Mouse (Mus musculus): ENCODE measurements at regions not wholly inside any gene's neighbourhood (a gene's known extent, or its start where the extent isn't known, plus 50 kb on each side); places are given as distances from the start of the nearest gene placed in this dataset.
"Not testable (repeated sequence)": the region's sequence is repeated elsewhere in the genome, so short reads cannot be mapped to it uniquely, and the experiment has no call there.

- no peaks in the 10 kb centered on the region for H3K9me3 ChIP-seq (ENCODE audit: low read depth, low read length)
- no peak for DNase-seq
- no peak overlapping the region for H3K9ac ChIP-seq
- no peaks in the 10 kb centered on the region for H3K27me3 ChIP-seq (ENCODE audit: insufficient read depth, low read length)
- WGBS: 82% methylated on average over 8 of the region's 8 CpGs
- no peaks in the 10 kb centered on the region for H3K36me3 ChIP-seq (ENCODE audit: insufficient read depth)
- TF ChIP-seq CTCF (IDR thresholded peaks at IDR 0.05; ENCODE audit: low read depth): no peak
- H3K4me3 ChIP-seq (ENCODE audit: low read depth, low read length): no peak overlapping the region
- no peaks in the 10 kb centered on the region for H3K4me1 ChIP-seq (ENCODE audit: insufficient read depth)
- H3K27ac ChIP-seq (ENCODE audit: low read depth): no peak overlapping the region
- no peak overlapping the region for H3K4me2 ChIP-seq
- no peak for ATAC-seq (ENCODE audit: insufficient read depth)
Observed at GRCm38 (mm10) chr2:51758093-51758492, 130.8 kb downstream of the Tas2r134 start.

GRCm38 (mm10) chr2:51762866-51763265 lies 135.6 kb downstream of the Tas2r134 start:
- H3K4me3 ChIP-seq (ENCODE audit: low read depth, low read length): no peak overlapping the region
- no peak overlapping the region for H3K27ac ChIP-seq (ENCODE audit: low read depth)
- H3K9ac ChIP-seq: no peak overlapping the region
- H3K4me2 ChIP-seq: no peak overlapping the region
- no peaks in the 10 kb centered on the region for H3K9me3 ChIP-seq (ENCODE audit: low read depth, low read length)
- H3K27me3 ChIP-seq (ENCODE audit: insufficient read depth, low read length): no peaks in the 10 kb centered on the region
- no peak for TF ChIP-seq CTCF (IDR thresholded peaks at IDR 0.05; ENCODE audit: low read depth)
- DNase-seq (no peak), ATAC-seq (ENCODE audit: insufficient read depth) (no peak)
- no peaks in the 10 kb centered on the region for H3K36me3 ChIP-seq (ENCODE audit: insufficient read depth)
- H3K4me1 ChIP-seq (ENCODE audit: insufficient read depth): no peaks in the 10 kb centered on the region
- WGBS: 87% methylated on average over 4 of the region's 4 CpGs

GRCm38 (mm10) chr2:51767507-51768135 lies 140.3 kb downstream of the Tas2r134 start:
- 31% methylated on average over 4 of the region's 4 CpGs for whole genome bisulfite sequencing
- H3K27ac ChIP-seq (ENCODE audit: low read depth): no peak overlapping the region
- no peaks in the 10 kb centered on the region for H3K36me3 ChIP-seq (ENCODE audit: insufficient read depth)

GRCm38 (mm10) chr2:51768298-51769271 lies 141.3 kb downstream of the Tas2r134 start:
- 64% methylated on average over 12 of the region's 12 CpGs for WGBS
- H3K27me3 ChIP-seq (ENCODE audit: insufficient read depth, low read length): no peaks in the 10 kb centered on the region
- no peak for DNase-seq
- no peaks in the 10 kb centered on the region for H3K4me1 ChIP-seq (ENCODE audit: insufficient read depth)
- H3K36me3 ChIP-seq (ENCODE audit: insufficient read depth): no peaks in the 10 kb centered on the region
- no peaks in the 10 kb centered on the region for H3K9me3 ChIP-seq (ENCODE audit: low read depth, low read length)
- no peak overlapping the region for H3K4me3 ChIP-seq (ENCODE audit: low read depth, low read length)
- no peak overlapping the region for H3K4me2 ChIP-seq
- TF ChIP-seq CTCF (IDR thresholded peaks at IDR 0.05; ENCODE audit: low read depth): no peak
- H3K9ac ChIP-seq: no peak overlapping the region
- H3K27ac ChIP-seq (ENCODE audit: low read depth): no peak overlapping the region
- ATAC-seq (ENCODE audit: insufficient read depth): no peak

More at GRCm38 (mm10) chr2:51767507-51768135, 140.3 kb downstream of the Tas2r134 start:
- Histone ChIP-seq H3K9ac (no peak overlapping the region), H3K9me3 (ENCODE audit: low read depth, low read length) (no peaks in the 10 kb centered on the region), H3K27me3 (ENCODE audit: insufficient read depth, low read length) (no peaks in the 10 kb centered on the region), H3K4me2 (no peak overlapping the region), H3K4me1 (ENCODE audit: insufficient read depth) (no peaks in the 10 kb centered on the region), H3K4me3 (ENCODE audit: low read depth, low read length) (no peak overlapping the region)
- DNase-seq (no peak), ATAC-seq (ENCODE audit: insufficient read depth) (no peak)
- TF ChIP-seq CTCF (IDR thresholded peaks at IDR 0.05; ENCODE audit: low read depth): no peak

GRCm38 (mm10) chr2:51785169-51785568 lies 149.8 kb downstream of the Rbm43 start:
- H3K27me3 ChIP-seq (ENCODE audit: insufficient read depth, low read length): no peaks in the 10 kb centered on the region
- H3K27ac ChIP-seq (ENCODE audit: low read depth): no peak overlapping the region
- H3K4me3 ChIP-seq (ENCODE audit: low read depth, low read length): no peak overlapping the region
- ATAC-seq (ENCODE audit: insufficient read depth): no peak
- H3K4me1 ChIP-seq (ENCODE audit: insufficient read depth): no peaks in the 10 kb centered on the region
- DNase-seq: no peak
- no peaks in the 10 kb centered on the region for H3K9me3 ChIP-seq (ENCODE audit: low read depth, low read length)
- TF ChIP-seq CTCF (IDR thresholded peaks at IDR 0.05; ENCODE audit: low read depth): no peak
- WGBS: 89% methylated on average over 1 of the region's 1 CpGs
- no peaks in the 10 kb centered on the region for H3K36me3 ChIP-seq (ENCODE audit: insufficient read depth)
- no peak overlapping the region for H3K4me2 ChIP-seq
- no peak overlapping the region for H3K9ac ChIP-seq

GRCm38 (mm10) chr2:51788896-51789295 lies 146.1 kb downstream of the Rbm43 start:
- no peaks in the 10 kb centered on the region for H3K27me3 ChIP-seq (ENCODE audit: insufficient read depth, low read length)
- ATAC-seq (ENCODE audit: insufficient read depth) (no peak), DNase-seq (no peak)
- H3K4me1 ChIP-seq (ENCODE audit: insufficient read depth): no peaks in the 10 kb centered on the region
- no peak overlapping the region for H3K27ac ChIP-seq (ENCODE audit: low read depth)
- H3K36me3 ChIP-seq (ENCODE audit: insufficient read depth): no peaks in the 10 kb centered on the region
- no peak for TF ChIP-seq CTCF (IDR thresholded peaks at IDR 0.05; ENCODE audit: low read depth)
- H3K4me2 ChIP-seq: no peak overlapping the region
- WGBS: 67% methylated on average over 3 of the region's 3 CpGs
- H3K9me3 ChIP-seq (ENCODE audit: low read depth, low read length): no peaks in the 10 kb centered on the region
- H3K4me3 ChIP-seq (ENCODE audit: low read depth, low read length): no peak overlapping the region
- H3K9ac ChIP-seq: no peak overlapping the region

GRCm38 (mm10) chr2:51793291-51793690 lies 141.7 kb downstream of the Rbm43 start:
- H3K36me3 ChIP-seq (ENCODE audit: insufficient read depth); H3K4me1 ChIP-seq (ENCODE audit: insufficient read depth); H3K27ac ChIP-seq (ENCODE audit: low read depth); H3K4me3 ChIP-seq (ENCODE audit: low read depth, low read length); H3K27me3 ChIP-seq (ENCODE audit: insufficient read depth, low read length); H3K9me3 ChIP-seq (ENCODE audit: low read depth, low read length); DNase-seq; ATAC-seq (ENCODE audit: insufficient read depth); H3K9ac ChIP-seq; H3K4me2 ChIP-seq: not testable (repeated sequence)
- 87% methylated on average over 2 of the region's 2 CpGs for WGBS
